Mouse (Mus musculus) forebrain, embryonic 11.5 days (tissue): ENCODE measurements at regions not wholly inside any gene's neighbourhood (a gene's known extent, or its start where the extent isn't known, plus 50 kb on each side); places are given as distances from the start of the nearest gene placed in this dataset.

ENCODE experiments used
- ATAC-seq: fragments of 200-750 bp; cut with Nextera tagmentation; replicated peaks from 2 replicates; pipeline ENCODE4 v1.8.0; 2017; ENCODE audit warnings: moderate TSS enrichment; ENCODE audit not compliant: low FRiP score
- DNase-seq: peaks from one replicate; pipeline ENCODE4 v3.0.0-alpha.2; 2017; ENCODE audit warnings: low spot score
- H3K27ac ChIP-seq: fragments of 300-500 bp; sonication (generic); 2 replicates; pipeline ENCODE4 v1.5.1; 2014; ENCODE audit warnings: low read depth, low read length
- H3K27me3 ChIP-seq: fragments of 300-500 bp; sonication (generic); 2 replicates; pipeline ENCODE4 v1.6.1; 2014; ENCODE audit warnings: mild to moderate bottlenecking, low read length, mixed read lengths; ENCODE audit not compliant: control insufficient read depth, insufficient read depth
- H3K36me3 ChIP-seq: fragments of 300-500 bp; sonication (generic); 2 replicates; pipeline ENCODE4 v1.6.1; 2014; ENCODE audit warnings: mild to moderate bottlenecking, low read length, moderate library complexity, mixed read lengths; ENCODE audit not compliant: control insufficient read depth, insufficient read depth
- H3K4me1 ChIP-seq: fragments of 300-500 bp; sonication (generic); replicated peaks from 2 replicates; pipeline ENCODE4 v1.6.1; 2014; ENCODE audit warnings: low read length, mixed read lengths; ENCODE audit not compliant: control insufficient read depth, insufficient read depth
- H3K4me2 ChIP-seq: fragments of 300-500 bp; sonication (generic); 2 replicates; pipeline ENCODE4 v1.6.1; 2014; ENCODE audit warnings: low read depth, mild to moderate bottlenecking, low read length, moderate library complexity, mixed read lengths; ENCODE audit not compliant: severe bottlenecking
- H3K4me3 ChIP-seq: fragments of 300-500 bp; sonication (generic); 2 replicates; pipeline ENCODE4 v1.5.1; 2014; ENCODE audit warnings: low read depth, low read length
- H3K9ac ChIP-seq: fragments of 300-500 bp; sonication (generic); 2 replicates; pipeline ENCODE4 v1.6.1; 2014; ENCODE audit warnings: low read length
- H3K9me3 ChIP-seq: fragments of 300-500 bp; sonication (generic); 2 replicates; pipeline ENCODE4 v1.6.1; 2016; ENCODE audit warnings: low read length, mixed read lengths; ENCODE audit not compliant: control insufficient read depth
- WGBS: fragments of 180-500 bp; shearing (Covaris S2); extraction: QIAGEN DNeasy Blood & Tissue Kit; methylation state at CpG from one replicate; pipeline ENCODE4 v1.1.7; 2014; 5-methylcytosine and 5-hydroxymethylcytosine counted together

DNA sequence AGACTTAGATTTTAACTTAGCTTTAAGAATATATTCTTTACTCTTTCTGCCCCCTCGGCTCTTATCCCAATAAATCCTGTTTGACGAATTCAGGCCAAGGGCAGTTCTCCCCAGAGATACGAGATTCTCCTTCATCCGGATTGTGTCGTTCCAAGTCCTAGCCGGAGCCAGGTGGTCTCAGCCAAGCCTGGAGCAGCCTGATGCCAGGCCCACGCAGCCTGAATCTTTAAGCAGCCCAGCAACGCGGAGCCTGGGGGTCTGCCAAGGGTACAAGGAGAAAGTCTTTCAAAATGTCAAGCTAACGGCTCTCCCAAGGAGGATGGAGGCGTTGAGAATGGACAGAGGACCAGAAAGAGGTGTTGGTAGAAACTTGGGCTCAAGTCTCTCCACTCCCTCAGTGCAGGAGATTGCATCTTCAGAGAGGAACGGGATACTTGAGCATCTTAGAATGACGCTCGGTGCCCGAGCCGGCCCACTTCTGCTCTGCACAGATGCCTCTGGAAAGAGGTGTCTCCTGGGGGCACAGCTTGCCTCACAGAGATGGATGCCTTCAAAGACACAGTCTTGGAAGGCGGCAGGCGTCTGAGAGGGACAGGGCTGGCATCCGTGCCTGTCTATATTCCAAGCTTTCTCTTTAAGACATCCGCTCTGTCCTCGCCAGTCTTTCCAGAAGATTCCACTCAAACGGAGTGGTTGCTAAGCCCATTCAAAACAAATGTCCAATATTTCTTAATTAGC is 145.2 kb upstream of the Ubl3 start:
- H3K27ac ChIP-seq = no peak overlapping the region
- DNase-seq (no peak), ATAC-seq (no peak)
- no peak overlapping the region for H3K4me2 ChIP-seq
- H3K36me3 ChIP-seq = no peaks in the 10 kb centered on the region
- H3K4me1 ChIP-seq = 0 out of 2 replicates have a peak, but pooled peaks cover 3% of the 10 kb centered on the region
- H3K4me3 ChIP-seq = no peak overlapping the region
- no peaks in the 10 kb centered on the region; the same call in 1 of the 2 replicates for H3K9me3 ChIP-seq
- H3K9ac ChIP-seq = no peak overlapping the region
- 86% methylated on average over 22 of the region's 22 CpGs for WGBS
- no peaks in the 10 kb centered on the region for H3K27me3 ChIP-seq

DNA sequence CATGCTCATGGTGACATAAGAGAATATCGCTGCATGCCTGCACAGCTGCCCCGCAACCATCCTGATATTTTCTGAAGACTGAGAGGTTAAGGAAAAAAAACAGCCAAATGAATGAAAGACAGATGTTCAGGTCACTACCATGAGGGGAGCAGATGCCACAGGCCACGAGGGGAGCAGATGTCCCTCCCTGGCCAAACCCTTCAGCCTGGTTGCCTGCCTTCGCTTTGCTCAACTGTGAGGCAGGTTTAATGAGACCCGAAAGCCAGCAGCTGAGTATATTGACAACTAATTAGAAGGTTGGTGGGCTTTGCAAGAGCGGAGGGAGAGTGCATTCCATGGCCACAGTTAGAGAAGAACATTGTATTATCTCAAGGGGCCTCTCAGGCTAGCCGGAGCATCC is 141.8 kb upstream of the Ubl3 start:
- Histone ChIP-seq H3K27ac (no peak overlapping the region), H3K36me3 (no peaks in the 10 kb centered on the region), H3K9ac (no peak overlapping the region), H3K4me2 (no peak overlapping the region), H3K27me3 (no peaks in the 10 kb centered on the region), H3K4me1 (peaks cover 5% of the 10 kb centered on the region; the same call in 1 of the 2 replicates), H3K4me3 (no peak overlapping the region), H3K9me3 (no peaks in the 10 kb centered on the region; the same call in 1 of the 2 replicates)
- DNase-seq (peak; percentile 59), ATAC-seq (no peak)
- 52% methylated on average over 7 of the region's 7 CpGs for WGBS

DNA sequence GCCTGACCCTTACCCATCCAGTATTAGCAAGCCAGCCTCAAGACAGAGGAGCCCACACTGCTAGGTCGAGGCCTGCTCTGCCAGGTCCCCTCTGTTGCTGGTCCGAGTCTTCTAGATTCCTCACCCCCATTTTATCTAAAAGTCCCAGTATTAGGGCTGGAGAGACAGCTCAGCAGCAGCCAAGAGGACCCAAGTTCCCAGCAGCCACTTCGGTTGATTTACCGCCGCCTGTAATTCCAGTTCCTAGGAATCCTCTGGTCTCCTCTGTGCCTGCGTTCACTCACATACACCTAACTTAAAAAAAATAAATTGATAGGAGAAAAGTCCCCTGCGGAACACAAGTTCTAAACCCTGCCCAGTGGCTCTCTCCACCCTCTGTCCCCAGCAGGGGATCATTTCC is 138.9 kb upstream of the Ubl3 start:
- no peak for ATAC-seq
- Histone ChIP-seq H3K9ac (no peak overlapping the region), H3K4me3 (no peak overlapping the region), H3K4me2 (no peak overlapping the region), H3K27ac (no peak overlapping the region), H3K4me1 (peaks cover 5% of the 10 kb centered on the region), H3K27me3 (no peaks in the 10 kb centered on the region), H3K9me3 (no peaks in the 10 kb centered on the region; the same call in 1 of the 2 replicates), H3K36me3 (no peaks in the 10 kb centered on the region)
- DNase-seq = no peak
- WGBS = 80% methylated on average over 7 of the region's 7 CpGs

DNA sequence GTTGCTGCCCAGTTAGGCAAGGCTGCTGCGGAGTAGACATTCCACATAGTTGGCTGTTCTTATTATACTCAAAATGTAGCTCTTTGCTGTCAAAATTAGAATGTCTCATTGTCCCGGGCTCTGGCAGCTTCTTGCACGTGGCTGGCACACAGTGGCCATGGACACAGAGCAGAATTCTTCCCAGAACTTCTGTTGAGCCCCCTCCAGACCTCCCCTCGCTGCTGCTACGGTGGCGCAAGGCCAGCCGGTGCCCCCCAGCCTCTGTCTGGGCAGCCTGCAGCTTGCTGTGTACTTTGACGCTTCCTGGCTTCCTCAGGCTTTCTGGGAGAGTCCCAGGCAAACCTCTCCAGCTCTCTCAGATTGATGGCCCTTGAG is 138.2 kb upstream of the Ubl3 start:
- no peak for DNase-seq
- H3K4me2 ChIP-seq = no peak overlapping the region
- no peak for ATAC-seq
- WGBS = 74% methylated on average over 8 of the region's 8 CpGs
- H3K9ac ChIP-seq = no peak overlapping the region
- H3K9me3 ChIP-seq = no peaks in the 10 kb centered on the region; the same call in 1 of the 2 replicates
- no peak overlapping the region for H3K4me3 ChIP-seq
- H3K27me3 ChIP-seq = no peaks in the 10 kb centered on the region
- no peak overlapping the region for H3K27ac ChIP-seq
- H3K36me3 ChIP-seq = no peaks in the 10 kb centered on the region
- H3K4me1 ChIP-seq = peaks cover 5% of the 10 kb centered on the region

DNA sequence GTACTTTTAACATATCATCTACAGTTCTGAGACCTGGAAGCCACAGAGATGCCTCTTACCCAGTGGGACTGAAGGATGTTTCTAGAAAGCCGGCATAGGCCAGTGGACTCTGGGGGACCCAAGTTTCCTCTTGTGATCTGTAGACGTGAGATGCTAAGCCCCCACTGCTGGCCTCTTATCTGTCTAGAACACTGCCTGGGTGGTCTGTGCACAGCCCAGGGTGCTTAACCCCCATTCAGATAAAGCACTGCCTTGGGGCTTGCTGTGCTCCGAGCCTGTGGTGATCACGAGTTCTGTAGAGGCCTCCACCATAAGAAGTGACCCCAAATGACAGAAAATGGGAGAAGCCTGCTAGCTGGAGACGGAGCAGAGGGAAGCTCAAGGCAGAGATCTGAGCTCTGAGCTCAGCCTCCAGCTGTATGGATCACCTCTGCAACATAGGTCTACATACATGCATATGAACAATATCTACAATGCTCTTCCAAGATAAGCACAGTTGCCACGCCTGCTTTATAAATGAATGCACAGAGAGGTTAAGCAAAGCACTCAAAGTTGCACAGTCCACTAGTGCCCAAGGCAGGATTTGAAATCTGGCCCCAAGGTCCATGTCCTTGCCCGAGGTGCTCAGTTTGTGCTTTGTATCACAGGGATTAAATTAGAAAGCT is 137.7 kb upstream of the Ubl3 start:
- Histone ChIP-seq H3K4me1 (peaks cover 5% of the 10 kb centered on the region), H3K4me2 (no peak overlapping the region), H3K4me3 (no peak overlapping the region), H3K36me3 (no peaks in the 10 kb centered on the region), H3K9me3 (no peaks in the 10 kb centered on the region; the same call in 1 of the 2 replicates), H3K27ac (no peak overlapping the region), H3K9ac (no peak overlapping the region), H3K27me3 (no peaks in the 10 kb centered on the region)
- DNase-seq (no peak), ATAC-seq (no peak)
- WGBS = 72% methylated on average over 7 of the region's 7 CpGs

DNA sequence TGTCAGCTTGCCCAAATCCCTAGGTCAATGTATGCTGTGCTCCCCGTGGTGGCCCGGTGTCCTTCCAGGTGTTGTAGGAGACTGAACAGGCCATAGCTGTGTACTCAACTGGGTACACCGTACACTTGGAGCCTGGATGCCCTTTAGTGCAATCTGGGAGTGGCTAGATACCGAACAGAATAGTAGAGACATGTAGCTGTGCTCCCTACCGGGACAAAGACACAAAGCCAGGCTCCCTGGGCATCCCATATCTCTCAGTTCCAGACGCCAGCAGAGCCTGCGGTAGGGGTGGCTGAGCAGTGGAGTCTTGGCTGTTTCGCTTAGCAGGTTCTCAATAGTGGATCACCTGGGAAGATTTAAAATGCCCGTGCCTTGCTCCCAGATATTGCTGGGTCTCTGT is 136.7 kb upstream of the Ubl3 start:
- H3K9me3 ChIP-seq = no peaks in the 10 kb centered on the region
- 0 out of 2 replicates have a peak overlapping the region, but pooled peaks have one; percentile 18 for H3K27ac ChIP-seq
- H3K4me2 ChIP-seq = no peak overlapping the region
- H3K4me1 ChIP-seq = peaks cover 5% of the 10 kb centered on the region
- DNase-seq (no peak), ATAC-seq (no peak)
- no peaks in the 10 kb centered on the region for H3K36me3 ChIP-seq
- no peaks in the 10 kb centered on the region for H3K27me3 ChIP-seq
- WGBS = 92% methylated on average over 9 of the region's 9 CpGs
- H3K9ac ChIP-seq = no peak overlapping the region
- H3K4me3 ChIP-seq = no peak overlapping the region

DNA sequence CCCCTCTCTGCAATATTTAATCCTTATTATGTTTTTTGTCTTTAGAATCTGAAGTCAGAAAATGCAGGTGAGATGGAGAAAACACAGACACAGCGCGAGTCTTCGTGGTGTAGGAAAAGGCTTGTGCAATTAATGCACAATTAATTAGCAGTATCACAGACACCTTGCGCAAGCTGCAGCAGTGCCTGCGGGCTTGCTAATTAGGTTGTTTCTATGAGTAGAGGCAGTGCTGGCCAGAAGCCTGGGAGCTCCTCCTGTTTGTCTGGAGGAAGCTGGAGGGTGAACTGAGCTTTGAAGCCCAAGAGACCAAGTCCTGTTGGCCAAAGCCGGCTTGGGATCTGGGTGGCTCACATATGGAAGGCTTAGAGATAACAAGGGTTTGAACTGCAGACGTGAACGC is 135.9 kb upstream of the Ubl3 start:
- WGBS = 70% methylated on average over 8 of the region's 8 CpGs
- no peaks in the 10 kb centered on the region for H3K9me3 ChIP-seq
- no peaks in the 10 kb centered on the region for H3K27me3 ChIP-seq
- DNase-seq (peak; percentile 70), ATAC-seq (peak; percentile 80)
- no peaks in the 10 kb centered on the region for H3K36me3 ChIP-seq
- H3K4me1 ChIP-seq = peaks cover 5% of the 10 kb centered on the region
- H3K27ac ChIP-seq = no peak overlapping the region
- H3K9ac ChIP-seq = no peak overlapping the region
- H3K4me3 ChIP-seq = no peak overlapping the region
- no peak overlapping the region for H3K4me2 ChIP-seq

DNA sequence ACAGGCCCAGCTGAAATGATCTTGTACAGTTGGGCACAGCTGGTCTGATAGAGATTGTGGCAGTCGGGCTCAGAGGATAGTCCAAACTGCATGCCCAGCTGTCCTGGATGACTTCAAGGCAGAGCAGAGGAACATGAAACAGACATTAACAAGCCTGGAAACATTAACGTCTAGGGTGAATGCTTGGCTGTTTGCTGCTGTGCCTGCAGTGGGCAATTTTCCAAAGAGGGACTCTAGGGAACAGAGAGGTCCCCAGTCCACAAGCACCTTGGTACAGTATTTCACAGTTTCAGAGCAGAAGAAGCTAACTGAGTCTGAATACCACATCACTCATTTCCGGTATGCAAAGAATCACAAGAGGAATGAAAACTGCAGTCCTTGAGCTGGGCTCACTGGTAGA is 135.2 kb upstream of the Ubl3 start:
- Histone ChIP-seq H3K4me1 (peaks cover 2% of the 10 kb centered on the region), H3K27ac (no peak overlapping the region), H3K4me2 (no peak overlapping the region), H3K27me3 (no peaks in the 10 kb centered on the region), H3K9me3 (no peaks in the 10 kb centered on the region), H3K9ac (no peak overlapping the region), H3K36me3 (no peaks in the 10 kb centered on the region), H3K4me3 (no peak overlapping the region)
- DNase-seq = no peak
- no peak for ATAC-seq
- WGBS = 68% methylated on average over 3 of the region's 3 CpGs

DNA sequence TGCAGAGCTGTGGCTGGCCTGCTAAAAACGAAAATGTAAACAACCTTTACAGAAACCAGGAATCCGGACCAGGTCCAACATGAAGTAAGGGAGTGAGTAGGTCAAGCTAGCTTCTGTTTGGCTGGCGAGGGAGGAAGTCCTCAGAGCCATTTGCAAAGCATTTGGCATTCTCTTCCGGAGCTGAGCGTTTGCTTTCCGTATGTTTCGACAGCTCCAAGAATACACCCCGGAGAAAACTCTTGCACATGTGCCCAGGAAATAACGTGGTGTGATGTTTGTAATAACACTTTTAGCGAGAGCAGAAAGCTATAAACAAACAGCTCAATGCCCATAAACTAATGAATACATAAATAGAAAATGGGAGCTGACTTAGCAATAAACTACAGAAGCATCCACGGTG is 131.6 kb upstream of the Ubl3 start:
- no peak overlapping the region for H3K4me3 ChIP-seq
- no peaks in the 10 kb centered on the region for H3K36me3 ChIP-seq
- H3K27ac ChIP-seq = no peak overlapping the region
- no peaks in the 10 kb centered on the region; the same call in none of the 2 replicates for H3K4me1 ChIP-seq
- H3K9me3 ChIP-seq = no peaks in the 10 kb centered on the region
- ATAC-seq (no peak), DNase-seq (no peak)
- H3K27me3 ChIP-seq = no peaks in the 10 kb centered on the region
- H3K4me2 ChIP-seq = no peak overlapping the region
- no peak overlapping the region for H3K9ac ChIP-seq
- WGBS = 87% methylated on average over 11 of the region's 11 CpGs
